Mouse (Mus musculus) kidney, adult 2 months (tissue): ENCODE data around the gene Nacad.

Experiments used
- CTCF ChIP-seq: fragments of 200-500 bp; conservative IDR thresholded peaks from 2 replicates; pipeline ENCODE4 v1.5.1; 2011; ENCODE audit warnings: low read depth, mild to moderate bottlenecking, control low read depth, low read length, moderate library complexity, mixed read lengths; ENCODE audit not compliant: insufficient read depth, insufficient read length
- POLR2A ChIP-seq: fragments of 200-500 bp; IDR thresholded peaks from one replicate; pipeline ENCODE4 v1.6.1; 2011; ENCODE audit warnings: low read depth, low read length, control low read depth

DNA sequence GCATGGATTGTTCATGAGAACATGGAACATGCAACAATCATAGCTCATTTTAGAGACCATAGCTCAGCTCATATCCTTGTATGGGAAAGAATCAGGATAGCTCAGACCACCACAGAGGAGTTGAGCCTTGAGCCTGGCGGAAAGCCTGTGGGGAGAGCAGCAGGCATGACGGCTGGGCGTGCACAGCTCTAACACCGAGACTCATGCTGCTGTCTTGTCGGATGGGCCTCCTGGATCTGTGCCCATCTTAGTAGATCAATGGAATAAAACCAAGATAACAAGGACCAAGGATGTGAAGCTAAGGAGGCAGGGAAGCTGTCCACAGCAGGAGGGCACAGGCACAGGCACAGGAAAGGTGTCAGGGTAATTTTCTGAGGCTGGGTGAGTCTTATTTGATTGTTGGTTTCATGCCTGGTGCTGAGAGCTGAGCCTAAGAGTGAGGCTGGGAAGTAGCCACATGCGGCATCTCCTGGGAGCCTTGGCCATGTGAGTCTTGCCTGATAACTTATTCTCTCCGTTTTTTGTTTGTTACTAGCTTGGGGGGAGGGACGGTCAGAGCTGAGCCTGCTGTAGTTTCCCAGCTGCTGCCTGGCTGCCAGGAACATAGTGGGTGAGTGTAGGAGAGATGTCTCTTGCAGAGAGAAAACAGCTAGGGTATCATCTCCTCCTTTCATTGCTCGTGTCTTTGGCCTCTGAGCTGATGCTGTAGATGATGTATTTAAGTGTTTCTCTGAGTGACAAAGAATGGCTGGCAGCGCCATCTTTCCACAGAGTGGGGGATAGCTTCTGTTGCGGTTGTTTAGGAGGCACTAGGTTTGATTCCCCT is 37.1 kb downstream of the Nacad start:
- no peak for TF ChIP-seq POLR2A
- TF ChIP-seq CTCF, result peak; percentile 31
